Mouse (Mus musculus): ENCODE results near the gene Fpr3.

DNA sequence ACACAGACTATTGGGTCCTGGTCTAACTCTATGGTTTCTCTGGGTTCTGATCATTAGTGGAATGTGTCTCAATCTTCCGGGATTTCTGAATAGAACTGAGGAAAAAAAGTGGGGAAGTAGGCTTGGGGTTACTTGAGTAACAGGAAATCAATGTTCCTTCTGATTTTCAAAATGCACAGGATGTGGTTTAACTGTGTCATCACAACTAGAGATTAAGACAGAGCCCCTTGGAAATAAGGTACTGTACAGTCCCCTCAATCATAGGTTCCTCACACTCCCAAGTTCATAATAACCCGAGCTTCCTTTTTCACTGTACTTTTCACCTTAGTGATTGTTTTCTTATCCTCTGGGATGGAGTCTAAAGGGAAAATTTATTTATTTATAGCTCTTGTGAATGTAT is 16.0 kb upstream of the Fpr3 start:
- TF ChIP-seq CTCF (IDR thresholded peaks at IDR 0.05) (no peak), EP300 (IDR thresholded peaks at IDR 0.05) (0 out of 2 replicates have a peak, but pooled peaks have one; percentile 43)
